ENCODE assay signal across 26 mouse cellular contexts in genomic region chr16:29876196-29876595, GRCm38 (mm10).
DNase-seq lines count a peak whose midpoint lies in the region; ATAC-seq and TF ChIP-seq lines count a peak whose summit lies in the region.
"Had no signal": no experiment of that assay in that cellular context is flagged by ENCODE, and none has a peak within 500 bp of the region (broad histone marks: within the 10 kb centered on the region; RNA-seq: fewer than 3 reads in every experiment).

No protein-coding gene starts in this region.

- peaks cover 75% of the 10 kb centered on the region for H3K27me3 ChIP-seq in forebrain, embryonic 10.5 days (ENCODE audit: poor library complexity, severe bottlenecking)
- H3K27me3 ChIP-seq in forebrain, embryonic 15.5 days, result peaks cover 3% of the 10 kb centered on the region; the same call in 1 of the 2 replicates
- no peaks in the 10 kb centered on the region for H3K27me3 ChIP-seq in lung, embryonic 14.5 days (ENCODE audit: insufficient read depth, low read length)
- H3K27me3 ChIP-seq in stomach, embryonic 16.5 days (ENCODE audit: control insufficient read depth, insufficient read depth, low read length), result no peaks in the 10 kb centered on the region
- H3K27me3 ChIP-seq in stomach, postnatal 0 days (ENCODE audit: control insufficient read depth, insufficient read depth, low read length), result no peaks in the 10 kb centered on the region
- H3K27me3 ChIP-seq in forebrain, embryonic 14.5 days (replicated peaks; ENCODE audit: control insufficient read depth, insufficient read depth, low read length), result no peaks in the 10 kb centered on the region

- no peak overlapping the region for H3K9ac ChIP-seq in forebrain, embryonic 15.5 days (replicated peaks)
- no peak overlapping the region for H3K9ac ChIP-seq in lung, embryonic 14.5 days
- no peak overlapping the region for H3K9ac ChIP-seq in stomach, embryonic 16.5 days (ENCODE audit: low read length)
- no peak overlapping the region for H3K9ac ChIP-seq in stomach, postnatal 0 days (ENCODE audit: low read length)
- H3K9ac ChIP-seq in forebrain, embryonic 14.5 days (ENCODE audit: low read length), result no peak overlapping the region
- H3K9ac ChIP-seq: hindbrain, embryonic 13.5 days; liver, embryonic 13.5 days; neural tube, embryonic 15.5 days had no signal

- DNase-seq in forebrain, embryonic 10.5 days (ENCODE audit: extremely low spot score, low spot score), result peak; percentile 47
- no peak for DNase-seq in lung, embryonic 14.5 days
- no peak for DNase-seq in lung, postnatal 14 days
- no peak for DNase-seq in stomach, postnatal 0 days (ENCODE audit: low spot score)
- peak; percentile 17 for DNase-seq in forebrain, embryonic 14.5 days (ENCODE audit: low spot score)
- no peak for DNase-seq in layer of hippocampus, adult 11-12 months (ENCODE audit: low spot score)
- DNase-seq: adrenal gland, adult 2 months; cerebellum, adult 11-12 months; cerebellum, postnatal 14 days; gastrocnemius, postnatal 36 days; heart, adult 2 months; kidney, postnatal 25 days; liver, embryonic 13.5 days; lung, adult 2 months; lung, postnatal 36 days; right cerebral cortex, adult 18-20 months; right cerebral cortex, postnatal 4 days; thymus, adult 18-20 months; thymus, postnatal 4 days had no signal

- H3K4me3 ChIP-seq in forebrain, embryonic 10.5 days, result no peak overlapping the region
- no peak overlapping the region for H3K4me3 ChIP-seq in forebrain, embryonic 15.5 days
- no peak overlapping the region for H3K4me3 ChIP-seq in lung, embryonic 14.5 days (ENCODE audit: low read depth, low read length)
- no peak overlapping the region for H3K4me3 ChIP-seq in stomach, embryonic 16.5 days (replicated peaks; ENCODE audit: low read length)
- no peak overlapping the region for H3K4me3 ChIP-seq in stomach, postnatal 0 days (ENCODE audit: low read depth, low read length)
- no peak overlapping the region for H3K4me3 ChIP-seq in forebrain, embryonic 14.5 days (ENCODE audit: low read depth, low read length)
- H3K4me3 ChIP-seq: heart, adult 2 months; hindbrain, embryonic 13.5 days; liver, embryonic 13.5 days; megakaryocyte, embryonic 14.5 days; myocyte; neural tube, embryonic 15.5 days had no signal

- H3K36me3 ChIP-seq in forebrain, embryonic 10.5 days (replicated peaks), result no peaks in the 10 kb centered on the region
- no peaks in the 10 kb centered on the region for H3K36me3 ChIP-seq in forebrain, embryonic 15.5 days
- H3K36me3 ChIP-seq in lung, embryonic 14.5 days (ENCODE audit: insufficient read depth), result no peaks in the 10 kb centered on the region
- no peaks in the 10 kb centered on the region for H3K36me3 ChIP-seq in stomach, embryonic 16.5 days (ENCODE audit: control insufficient read depth, insufficient read depth, low read length)
- H3K36me3 ChIP-seq in stomach, postnatal 0 days (ENCODE audit: control insufficient read depth, insufficient read depth, low read length), result no peaks in the 10 kb centered on the region
- no peaks in the 10 kb centered on the region for H3K36me3 ChIP-seq in forebrain, embryonic 14.5 days (ENCODE audit: control insufficient read depth, insufficient read depth, low read length)
- H3K36me3 ChIP-seq: hindbrain, embryonic 13.5 days; liver, embryonic 13.5 days; neural tube, embryonic 15.5 days had no signal

- H3K4me1 ChIP-seq in forebrain, embryonic 10.5 days, result peaks cover 51% of the 10 kb centered on the region
- peaks cover 15% of the 10 kb centered on the region for H3K4me1 ChIP-seq in forebrain, embryonic 15.5 days
- 0 out of 2 replicates have a peak, but pooled peaks cover 11% of the 10 kb centered on the region for H3K4me1 ChIP-seq in lung, embryonic 14.5 days (ENCODE audit: insufficient read depth)
- peaks cover 10% of the 10 kb centered on the region; the same call in 1 of the 2 replicates for H3K4me1 ChIP-seq in stomach, embryonic 16.5 days (ENCODE audit: control insufficient read depth, insufficient read depth, low read length)
- no peaks in the 10 kb centered on the region for H3K4me1 ChIP-seq in stomach, postnatal 0 days (replicated peaks; ENCODE audit: control insufficient read depth, insufficient read depth)
- H3K4me1 ChIP-seq in forebrain, embryonic 14.5 days (ENCODE audit: control insufficient read depth, insufficient read depth, low read length), result peaks cover 9% of the 10 kb centered on the region
- H3K4me1 ChIP-seq: liver, embryonic 13.5 days had no signal

- TF ChIP-seq CTCF in lung, embryonic 14.5 days (IDR thresholded peaks at IDR 0.05; ENCODE audit: low read depth), result no peak
- no peak for TF ChIP-seq CTCF in stomach, postnatal 0 days (IDR thresholded peaks at IDR 0.05; ENCODE audit: low read depth)

- 3% methylated on average over 8 of the region's 8 CpGs for WGBS in forebrain, embryonic 10.5 days
- WGBS in forebrain, embryonic 15.5 days, result 5% methylated on average over 8 of the region's 8 CpGs
- WGBS in lung, embryonic 14.5 days, result 40% methylated on average over 8 of the region's 8 CpGs
- WGBS in stomach, embryonic 16.5 days, result 42% methylated on average over 8 of the region's 8 CpGs
- 34% methylated on average over 8 of the region's 8 CpGs for WGBS in stomach, postnatal 0 days
- WGBS in forebrain, embryonic 14.5 days, result 2% methylated on average over 8 of the region's 8 CpGs

- ATAC-seq in forebrain, embryonic 15.5 days (replicated peaks), result no peak; the same call in 1 of the 2 replicates
- ATAC-seq in lung, embryonic 14.5 days (ENCODE audit: insufficient read depth), result no peak; the same call in 1 of the 2 replicates
- ATAC-seq in stomach, embryonic 16.5 days (ENCODE audit: insufficient read depth, low FRiP score), result no peak
- no peak; the same call in 1 of the 2 replicates for ATAC-seq in stomach, postnatal 0 days (ENCODE audit: low FRiP score, low TSS enrichment)
- peak; percentile 59; the same call in 1 of the 2 replicates for ATAC-seq in forebrain, embryonic 14.5 days
- ATAC-seq: inflammation-experienced regulatory T-cells, adult 6 months had no signal

- H3K27ac ChIP-seq in forebrain, embryonic 10.5 days, result peak overlapping the region; percentile 72; the same call in 1 of the 2 replicates
- H3K27ac ChIP-seq in forebrain, embryonic 15.5 days (replicated peaks), result no peak overlapping the region
- H3K27ac ChIP-seq in lung, embryonic 14.5 days (ENCODE audit: low read depth), result peak overlapping the region; percentile 22; the same call in 1 of the 2 replicates
- peak overlapping the region; percentile 49; the same call in 1 of the 2 replicates for H3K27ac ChIP-seq in stomach, embryonic 16.5 days (ENCODE audit: low read length)
- H3K27ac ChIP-seq in stomach, postnatal 0 days (replicated peaks), result no peak overlapping the region
- no peak overlapping the region for H3K27ac ChIP-seq in forebrain, embryonic 14.5 days (ENCODE audit: low read depth, low read length)
- H3K27ac ChIP-seq: heart, adult 2 months; hindbrain, embryonic 13.5 days; liver, embryonic 13.5 days; neural tube, embryonic 15.5 days had no signal

- no peak overlapping the region for H3K4me2 ChIP-seq in forebrain, embryonic 15.5 days (replicated peaks)
- no peak overlapping the region for H3K4me2 ChIP-seq in lung, embryonic 14.5 days
- H3K4me2 ChIP-seq in stomach, embryonic 16.5 days (ENCODE audit: low read depth, low read length), result no peak overlapping the region
- no peak overlapping the region for H3K4me2 ChIP-seq in stomach, postnatal 0 days (replicated peaks; ENCODE audit: low read depth)
- H3K4me2 ChIP-seq in forebrain, embryonic 14.5 days (ENCODE audit: low read length), result no peak overlapping the region
- H3K4me2 ChIP-seq: hindbrain, embryonic 13.5 days; liver, embryonic 13.5 days; neural tube, embryonic 15.5 days had no signal

- TF ChIP-seq EP300 in stomach, postnatal 0 days (optimal IDR thresholded peaks at IDR 0.05), result no peak

- H3K9me3 ChIP-seq in forebrain, embryonic 10.5 days, result no peaks in the 10 kb centered on the region
- no peaks in the 10 kb centered on the region for H3K9me3 ChIP-seq in forebrain, embryonic 15.5 days
- no peaks in the 10 kb centered on the region for H3K9me3 ChIP-seq in lung, embryonic 14.5 days (ENCODE audit: low read depth, low read length)
- H3K9me3 ChIP-seq in stomach, embryonic 16.5 days (replicated peaks; ENCODE audit: control insufficient read depth, low read length), result no peaks in the 10 kb centered on the region
- H3K9me3 ChIP-seq in stomach, postnatal 0 days (ENCODE audit: control insufficient read depth, low read length), result no peaks in the 10 kb centered on the region
- no peaks in the 10 kb centered on the region for H3K9me3 ChIP-seq in forebrain, embryonic 14.5 days (replicated peaks; ENCODE audit: control insufficient read depth, low read length)
- H3K9me3 ChIP-seq: hindbrain, embryonic 13.5 days; liver, embryonic 13.5 days; megakaryocyte, embryonic 14.5 days; neural tube, embryonic 15.5 days had no signal

Comparison
In these comparisons a context has a peak if more than half of its experiments do, and no peak if none do; other contexts are left out.
1. H3K27ac ChIP-seq: peak in forebrain, embryonic 10.5 days (single experiment), lung, embryonic 14.5 days (single experiment) and stomach, embryonic 16.5 days (single experiment); none in forebrain, embryonic 15.5 days (single experiment), stomach, postnatal 0 days (single experiment) and forebrain, embryonic 14.5 days (single experiment).
2. DNase-seq: peak in forebrain, embryonic 10.5 days (single experiment) and forebrain, embryonic 14.5 days (single experiment); none in lung, embryonic 14.5 days (single experiment), lung, postnatal 14 days (single experiment), stomach, postnatal 0 days (single experiment) and layer of hippocampus, adult 11-12 months (single experiment).